Mouse (Mus musculus): ENCODE data around the gene Rps9. TPM values are rescaled to one million over a fixed set of nuclear protein-coding genes. Genes with fewer than 3 reads are reported as not detected.

The Rps9 gene
- 852 and 1,031 TPM in 2 replicates for polyA plus RNA-seq (2012; rRNA removed)

DNA sequence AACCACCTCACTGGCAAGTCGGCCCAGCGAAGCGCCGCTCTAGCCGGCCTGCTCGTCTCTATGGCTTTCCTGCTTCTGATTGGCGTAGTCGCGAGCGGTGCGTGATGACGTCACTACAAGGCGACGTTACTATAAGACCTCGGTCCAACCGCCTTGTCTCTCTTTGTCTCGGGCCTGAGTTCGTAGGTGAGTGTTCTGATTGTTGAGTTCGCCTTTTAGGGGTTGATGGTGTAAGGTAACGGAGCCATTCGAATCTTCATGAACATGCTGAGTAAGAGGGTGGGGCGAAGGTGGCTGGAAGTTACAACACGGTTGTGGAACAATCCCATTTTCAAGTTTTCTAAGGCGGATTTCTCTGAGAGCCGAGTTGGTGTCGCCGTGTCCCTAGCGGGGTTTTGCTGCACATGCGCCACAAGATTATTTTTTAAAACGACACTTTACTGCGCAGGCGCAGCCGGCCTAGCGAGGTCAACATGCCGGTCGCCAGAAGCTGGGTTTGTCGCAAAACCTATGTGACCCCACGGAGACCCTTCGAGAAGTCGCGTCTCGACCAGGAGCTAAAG lies at the start of gene Rps9:
Gene Rps9 (plus strand): TSS at position 115 of the 563 bp plus-strand sequence.
- peak; percentile 97 to 99 for DNase-seq (ENCODE audit: extremely low spot score in 1 of 2, low spot score in 1 of 2)

DNA sequence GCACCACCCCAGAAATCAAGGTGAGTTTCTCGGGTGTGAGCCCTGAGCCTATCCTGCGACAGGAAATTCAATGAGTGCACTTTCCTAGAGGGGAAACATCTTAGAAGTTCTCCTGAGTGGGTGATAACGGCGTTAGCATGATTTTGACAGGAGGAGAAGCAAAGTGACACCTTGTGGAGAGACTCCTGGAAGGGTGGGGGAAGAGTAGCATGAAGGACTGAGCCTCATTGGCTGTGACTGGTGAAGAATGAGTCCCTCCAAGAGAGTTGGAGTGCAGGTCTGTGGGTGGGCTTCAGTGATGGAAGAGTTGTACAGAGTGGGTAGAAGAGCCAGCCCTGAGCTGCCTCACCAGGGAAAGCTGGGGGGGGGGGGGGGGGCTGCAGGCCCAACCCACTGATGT lies 46.8 kb upstream of the Rps9 start:
- peak in 1 of 2 experiments; percentile 29 for DNase-seq (ENCODE audit: extremely low spot score in 1 of 2, low spot score in 1 of 2)

DNA sequence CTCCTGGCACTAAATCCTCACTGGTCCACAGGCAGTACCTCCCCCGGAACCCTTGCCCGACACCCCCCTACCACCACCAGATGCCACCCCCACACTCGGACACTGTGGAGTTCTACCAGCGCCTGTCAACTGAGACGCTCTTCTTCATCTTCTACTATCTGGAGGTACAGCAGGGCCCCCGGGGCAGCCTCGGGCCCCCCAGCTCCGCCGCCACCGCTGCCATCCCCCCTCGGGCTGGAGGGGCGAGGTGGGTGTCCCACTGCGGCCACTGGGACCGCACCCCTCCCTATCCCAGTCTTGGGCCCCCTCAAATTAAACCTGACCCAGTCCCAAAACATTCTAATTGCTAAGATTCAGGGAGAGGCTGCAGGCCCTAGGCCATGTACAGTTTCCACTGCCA lies 45.2 kb upstream of the Rps9 start:
- DNase-seq (ENCODE audit: extremely low spot score in 1 of 2, low spot score in 1 of 2) = no peak

DNA sequence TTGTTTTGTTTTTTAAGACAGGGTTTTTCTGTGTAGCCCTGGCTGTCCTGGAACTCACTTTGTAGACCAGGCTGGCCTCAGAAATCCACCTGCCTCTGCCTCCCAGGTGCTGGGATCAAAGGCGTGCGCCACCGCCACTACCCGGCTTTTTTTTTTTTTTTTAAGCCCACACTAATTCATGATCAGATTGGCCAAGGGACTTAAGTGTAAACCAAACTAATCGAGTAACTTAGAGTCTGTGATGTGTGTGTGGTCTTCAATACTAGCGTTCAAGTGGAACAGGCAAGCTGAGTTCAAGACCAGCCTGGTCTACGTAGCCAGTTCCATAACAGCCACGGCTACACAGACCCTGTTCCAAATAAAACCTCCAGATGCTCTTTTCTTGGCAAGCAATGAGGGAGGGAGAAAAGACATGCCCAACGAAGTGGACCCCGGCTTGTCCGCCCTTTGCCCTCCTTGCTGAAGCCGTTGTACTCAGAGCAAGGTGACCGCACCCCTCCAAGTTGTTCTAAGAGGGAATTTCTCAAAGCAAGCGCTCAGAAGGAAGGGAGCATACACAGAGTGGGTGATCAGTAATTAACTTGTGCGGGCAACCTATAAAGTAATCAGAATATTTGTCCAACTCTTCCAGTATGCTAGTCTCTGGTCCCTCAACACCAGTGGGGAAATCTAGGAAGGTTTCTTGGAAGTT lies 39.1 kb upstream of the Rps9 start:
- DNase-seq (ENCODE audit: extremely low spot score in 1 of 2, low spot score in 1 of 2) = no peak

DNA sequence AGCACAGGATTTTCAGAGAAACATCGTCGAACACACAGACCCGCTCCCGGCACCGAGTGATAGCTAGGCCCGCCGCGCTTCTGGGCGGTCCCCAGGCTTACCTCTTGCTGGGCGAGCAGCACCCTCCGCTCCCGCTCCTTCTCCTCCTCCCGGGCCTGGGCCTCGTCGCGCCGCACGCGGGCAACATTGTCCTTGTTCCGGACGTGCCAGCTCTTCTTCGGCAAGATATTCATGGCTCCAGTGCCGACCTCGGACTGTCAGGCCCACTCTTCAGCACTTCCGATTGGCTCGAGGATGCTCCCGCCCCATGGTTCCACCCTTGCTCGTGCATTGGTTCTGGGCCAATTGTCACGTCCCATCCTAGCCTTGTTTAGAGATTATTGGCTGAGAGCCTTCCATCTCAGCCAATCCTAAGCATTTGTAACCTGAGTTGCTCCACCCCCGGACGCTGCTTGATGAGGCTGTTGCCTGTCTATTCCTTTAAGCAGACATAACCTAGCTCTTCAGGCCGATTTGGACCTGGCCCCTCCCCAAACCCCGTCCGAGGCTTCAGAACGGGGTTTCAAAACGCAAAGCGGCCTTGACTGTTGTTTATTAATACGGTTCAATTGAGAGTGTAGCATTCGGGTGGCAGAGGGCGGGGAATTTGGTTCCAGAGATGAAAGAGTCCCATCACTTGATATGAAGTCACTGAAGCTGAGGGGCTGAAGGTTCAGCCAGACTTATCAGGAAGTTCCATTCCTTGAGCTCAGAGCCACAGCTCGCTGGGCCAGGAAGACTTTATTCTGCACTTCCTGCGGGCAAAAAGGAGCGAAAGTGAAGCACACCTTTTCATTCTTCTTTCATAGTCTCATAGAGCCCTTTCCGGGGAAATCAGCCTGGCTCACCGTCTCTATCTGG lies 38.3 kb upstream of the Rps9 start, which contains the start of gene Leng1:
Gene Leng1 (minus strand): TSS at position 626 of the 900 bp plus-strand sequence.
- DNase-seq (ENCODE audit: extremely low spot score in 1 of 2, low spot score in 1 of 2) = peak; percentile 97 to 98

DNA sequence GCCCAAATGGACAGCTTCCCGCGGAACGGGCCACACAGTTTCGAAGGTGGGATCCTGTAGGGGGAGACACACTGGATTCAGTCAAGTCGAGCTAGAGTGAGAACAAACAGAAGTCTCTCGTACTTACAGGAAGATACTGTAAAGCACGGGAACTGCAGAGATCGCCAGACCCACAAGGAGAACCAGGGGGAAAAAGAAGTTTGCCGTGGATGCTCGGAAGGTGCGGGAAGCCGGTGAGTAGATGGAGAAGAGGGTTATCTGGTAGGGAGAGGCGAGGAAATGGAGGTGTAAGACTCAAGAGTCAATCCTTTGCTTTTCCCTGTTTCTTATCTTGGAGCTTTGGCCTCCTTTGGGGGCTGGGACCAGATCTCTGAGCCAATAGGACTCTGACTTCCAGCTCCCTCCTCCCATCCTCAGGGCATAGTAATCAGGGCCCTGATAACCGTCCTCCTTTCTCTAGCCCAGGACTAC lies 36.8 kb upstream of the Rps9 start:
- DNase-seq (ENCODE audit: extremely low spot score in 1 of 2, low spot score in 1 of 2) = no peak

DNA sequence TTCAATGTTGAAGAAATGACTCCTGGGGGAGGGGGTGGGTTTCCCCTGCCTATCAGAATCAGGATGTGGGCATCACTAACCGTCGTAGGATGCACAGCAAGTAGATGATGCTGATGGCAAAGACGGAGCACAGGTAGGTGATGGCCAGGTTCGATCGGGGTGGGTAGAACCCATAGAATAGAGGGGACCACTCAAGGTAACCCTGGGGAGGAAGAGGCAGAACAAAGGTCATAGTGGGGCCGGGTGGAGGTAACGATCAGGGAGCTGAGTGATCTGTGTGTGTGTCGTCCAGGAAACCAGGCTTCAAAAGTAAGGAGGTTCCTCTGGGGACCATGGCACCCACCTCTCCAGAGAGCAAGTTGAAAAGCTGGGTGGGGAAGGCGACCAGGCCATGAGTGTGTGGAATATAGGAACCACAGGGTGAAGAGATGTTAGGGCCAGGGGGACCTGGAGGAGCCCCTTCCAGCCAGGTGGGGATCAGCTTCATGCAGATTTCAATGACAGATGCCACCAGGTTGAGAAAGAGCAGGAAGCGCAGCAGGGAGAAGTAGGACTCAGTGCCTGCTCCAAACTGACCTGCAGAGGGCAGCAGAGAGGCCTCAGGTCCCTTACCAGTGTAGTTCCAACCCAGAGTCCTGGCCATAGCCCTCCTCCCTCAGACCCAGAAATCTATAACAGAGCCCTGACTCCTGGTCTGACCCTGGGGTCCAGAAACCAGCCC lies 29.1 kb upstream of the Rps9 start:
- DNase-seq (ENCODE audit: extremely low spot score in 1 of 2, low spot score in 1 of 2) = peak; percentile 63 to 92

DNA sequence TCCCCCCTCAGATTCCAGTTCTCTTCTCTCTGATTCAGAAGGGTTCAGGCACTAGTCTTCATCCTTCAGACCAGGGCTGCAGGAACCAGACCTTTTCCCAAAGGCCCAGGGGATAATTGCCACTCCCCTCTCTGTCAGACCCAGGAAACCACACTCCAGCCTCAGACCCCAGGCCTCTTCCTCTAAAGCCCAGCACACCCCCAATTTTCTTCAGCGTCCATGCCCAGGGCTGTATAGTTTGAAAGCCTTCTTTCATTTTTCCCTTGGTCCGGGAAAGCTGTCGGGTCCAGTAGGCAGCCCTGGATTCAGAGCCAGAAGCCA lies 28.6 kb upstream of the Rps9 start:
- no peak for DNase-seq (ENCODE audit: extremely low spot score in 1 of 2, low spot score in 1 of 2)

DNA sequence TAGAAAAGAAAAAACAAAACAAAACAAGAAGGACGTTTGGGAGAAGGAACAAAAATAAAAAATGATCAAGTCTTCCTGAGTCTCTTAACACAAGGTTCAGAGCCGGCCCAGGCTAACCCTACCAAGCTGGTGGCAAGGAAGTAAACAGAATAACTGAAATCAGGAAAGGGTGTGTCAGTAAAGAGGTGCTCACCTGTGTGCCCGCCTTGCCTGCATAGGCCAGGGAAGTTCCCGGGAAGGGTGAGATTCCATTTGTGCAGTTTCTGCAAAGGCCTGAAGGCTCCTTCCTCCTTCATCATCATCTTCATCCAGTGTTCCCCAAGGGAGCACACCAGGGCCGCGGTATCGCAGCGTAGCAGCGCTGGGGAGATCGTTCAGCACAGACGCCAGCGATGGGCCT lies 27.4 kb upstream of the Rps9 start:
- DNase-seq (ENCODE audit: extremely low spot score in 1 of 2, low spot score in 1 of 2) = no peak

DNA sequence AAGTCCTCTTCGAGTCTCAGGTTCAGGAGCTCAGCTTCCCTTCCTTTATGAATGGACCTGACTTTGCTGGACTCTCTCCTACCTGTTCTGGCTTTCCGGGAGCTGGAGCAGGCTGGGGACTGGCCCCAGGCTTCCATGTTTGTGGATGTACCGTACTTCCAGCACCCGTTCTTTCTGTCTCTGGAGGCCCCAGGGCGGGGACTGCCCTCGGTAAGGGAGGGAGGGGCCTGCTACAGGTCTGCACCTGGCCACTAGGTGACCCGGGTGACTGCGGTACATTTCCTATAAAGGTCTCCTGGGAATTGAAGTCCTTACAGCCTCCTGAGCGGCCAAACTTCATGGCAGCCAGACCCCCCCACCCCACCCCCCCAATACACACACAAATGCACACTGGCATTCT lies 26.5 kb upstream of the Rps9 start, which contains the start of gene Tmc4:
Gene Tmc4 (minus strand): TSS at position 212 of the 400 bp plus-strand sequence.
- DNase-seq (ENCODE audit: extremely low spot score in 1 of 2, low spot score in 1 of 2) = no peak

DNA sequence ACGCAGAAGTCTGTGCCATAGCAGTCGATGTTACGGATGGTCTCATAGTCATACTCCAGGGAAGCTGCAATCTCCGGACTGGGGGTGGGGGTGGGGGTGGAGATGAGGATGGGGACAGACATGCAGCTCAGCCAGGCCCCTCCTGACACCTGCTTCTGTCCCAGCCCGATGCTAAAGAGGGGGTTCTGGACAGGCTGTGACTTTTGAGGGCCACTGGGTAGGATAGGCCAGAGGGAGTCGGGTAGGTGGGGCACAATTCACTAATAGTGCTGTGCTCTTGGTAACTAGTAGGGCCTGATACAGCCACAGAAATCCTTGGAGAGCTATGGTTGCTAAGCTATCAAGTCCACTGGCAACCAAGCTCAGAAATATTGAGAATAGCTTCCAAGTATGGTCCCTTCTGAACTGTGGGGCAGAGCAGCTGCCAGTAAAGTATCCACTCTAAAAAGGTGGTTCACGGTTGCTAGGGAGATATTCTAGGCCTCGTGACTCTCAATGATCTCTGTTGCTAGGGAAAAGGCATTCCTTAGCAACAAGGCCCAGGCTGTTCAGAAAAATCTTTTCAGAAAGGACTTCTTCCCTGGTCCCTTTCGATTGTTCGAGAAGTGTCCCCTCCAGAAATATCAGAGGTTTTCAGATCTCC lies 19.8 kb upstream of the Rps9 start:
- peak in 1 of 2 experiments; percentile 52 for DNase-seq (ENCODE audit: extremely low spot score in 1 of 2, low spot score in 1 of 2)

DNA sequence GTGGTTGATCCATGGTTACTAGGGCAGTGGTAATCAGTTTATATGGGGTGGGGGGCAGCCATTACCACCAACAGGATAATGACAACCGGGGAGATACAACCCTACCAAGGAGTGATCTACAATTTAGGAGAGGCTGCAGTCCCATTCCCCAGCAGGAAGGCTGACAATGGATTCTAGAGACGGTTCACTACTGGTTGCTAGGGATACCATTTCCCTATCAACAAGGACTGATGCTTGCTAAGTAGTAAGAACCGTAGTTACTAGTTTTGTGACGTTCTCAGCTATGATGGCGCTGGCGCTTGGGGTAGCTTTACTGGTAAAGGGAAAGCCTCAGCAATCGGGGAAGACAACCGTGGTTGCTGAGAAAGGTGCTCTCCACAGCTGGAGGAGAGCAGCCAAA lies 19.1 kb upstream of the Rps9 start:
- DNase-seq (ENCODE audit: extremely low spot score in 1 of 2, low spot score in 1 of 2) = no peak

DNA sequence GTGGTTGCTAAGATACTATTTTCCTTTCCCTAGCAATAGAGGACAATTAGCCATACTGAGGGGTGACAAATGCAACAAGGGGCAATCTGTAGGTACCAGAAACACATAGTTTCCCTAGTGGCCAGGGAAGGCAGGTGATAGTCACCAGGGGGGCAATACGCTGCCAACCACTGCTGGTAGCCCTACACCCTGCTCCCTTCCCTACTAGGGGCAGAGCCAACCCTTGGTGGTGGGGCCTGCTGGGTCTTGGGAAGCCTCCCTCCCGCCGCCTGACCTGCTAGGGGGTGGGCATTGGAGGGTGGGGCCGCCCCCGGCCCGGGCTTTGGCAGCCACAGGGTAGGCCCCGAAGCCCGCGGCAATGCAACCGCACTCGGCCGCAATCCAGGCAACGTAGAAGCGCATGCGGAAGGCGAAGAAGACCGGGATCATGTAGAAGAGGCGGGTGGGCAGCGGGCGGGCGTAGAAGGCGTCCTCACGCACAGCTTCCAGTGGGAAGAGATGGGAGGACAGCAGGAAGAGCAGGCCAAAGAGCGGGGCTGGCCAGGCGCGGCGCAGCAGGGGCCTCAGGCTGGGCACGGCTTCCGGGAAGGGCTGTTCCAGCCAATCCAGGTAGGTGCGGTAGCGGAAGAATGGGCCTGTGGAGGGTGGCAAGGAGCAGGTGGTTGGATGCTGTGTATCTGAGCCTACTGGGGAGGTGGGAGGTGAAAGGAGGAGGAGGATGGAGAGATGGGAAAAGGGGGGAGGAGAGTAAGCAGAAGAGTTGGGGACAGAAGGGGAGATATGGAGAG lies 18.2 kb upstream of the Rps9 start:
- no peak for DNase-seq (ENCODE audit: extremely low spot score in 1 of 2, low spot score in 1 of 2)

DNA sequence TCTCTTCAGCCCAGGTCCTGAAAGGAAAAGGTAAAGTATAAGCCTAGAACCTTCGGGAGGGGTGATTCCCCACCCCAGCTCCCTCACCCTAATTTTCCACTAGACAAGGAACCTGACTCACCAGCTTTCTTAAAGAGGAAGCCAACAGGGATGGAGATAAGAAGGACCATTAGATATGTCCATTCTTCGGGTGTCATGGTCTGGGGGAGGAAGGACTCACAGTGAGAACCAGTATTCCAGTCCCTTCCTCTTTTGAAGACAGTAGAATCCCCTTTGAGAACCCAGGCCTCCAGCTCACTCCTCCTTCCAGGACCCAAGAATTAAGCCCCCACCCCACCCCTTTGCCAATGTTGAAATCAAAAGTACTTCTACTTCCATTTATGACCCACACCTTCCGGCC lies 11.9 kb upstream of the Rps9 start:
- DNase-seq (ENCODE audit: extremely low spot score in 1 of 2, low spot score in 1 of 2) = no peak

DNA sequence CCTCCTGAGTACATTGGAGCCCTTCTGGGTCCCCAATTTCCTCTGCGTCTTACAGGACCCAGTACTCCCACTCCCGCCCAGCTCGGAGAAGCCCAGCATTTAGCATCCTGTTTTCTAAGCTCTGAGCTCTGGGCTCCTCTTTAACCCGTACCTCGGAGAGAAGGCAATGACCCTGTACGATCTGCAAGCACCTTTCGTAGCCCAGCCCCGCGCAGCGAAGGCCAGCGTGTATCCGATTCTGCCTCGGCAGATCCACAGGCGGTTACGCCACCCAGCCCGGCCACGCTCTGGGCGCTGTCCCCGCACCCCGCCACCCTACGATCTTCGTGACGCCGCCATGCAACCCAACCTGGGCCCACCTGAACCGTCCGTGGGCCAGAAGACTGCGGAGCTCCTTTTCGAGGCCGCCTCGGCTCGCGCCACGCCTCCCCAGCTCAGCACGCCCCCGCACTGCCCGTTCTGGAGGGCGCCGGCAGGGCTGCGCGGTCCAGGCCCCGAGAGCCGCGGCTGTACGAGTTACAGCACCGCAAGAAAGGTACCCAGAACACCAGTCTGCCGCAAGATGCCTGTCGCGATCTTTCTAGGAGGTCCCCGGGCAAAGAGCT lies 11.3 kb upstream of the Rps9 start, which contains the start of gene Tsen34:
Gene Tsen34 (plus strand): TSS at position 482 of the 605 bp plus-strand sequence.
- no peak for DNase-seq (ENCODE audit: extremely low spot score in 1 of 2, low spot score in 1 of 2)

DNA sequence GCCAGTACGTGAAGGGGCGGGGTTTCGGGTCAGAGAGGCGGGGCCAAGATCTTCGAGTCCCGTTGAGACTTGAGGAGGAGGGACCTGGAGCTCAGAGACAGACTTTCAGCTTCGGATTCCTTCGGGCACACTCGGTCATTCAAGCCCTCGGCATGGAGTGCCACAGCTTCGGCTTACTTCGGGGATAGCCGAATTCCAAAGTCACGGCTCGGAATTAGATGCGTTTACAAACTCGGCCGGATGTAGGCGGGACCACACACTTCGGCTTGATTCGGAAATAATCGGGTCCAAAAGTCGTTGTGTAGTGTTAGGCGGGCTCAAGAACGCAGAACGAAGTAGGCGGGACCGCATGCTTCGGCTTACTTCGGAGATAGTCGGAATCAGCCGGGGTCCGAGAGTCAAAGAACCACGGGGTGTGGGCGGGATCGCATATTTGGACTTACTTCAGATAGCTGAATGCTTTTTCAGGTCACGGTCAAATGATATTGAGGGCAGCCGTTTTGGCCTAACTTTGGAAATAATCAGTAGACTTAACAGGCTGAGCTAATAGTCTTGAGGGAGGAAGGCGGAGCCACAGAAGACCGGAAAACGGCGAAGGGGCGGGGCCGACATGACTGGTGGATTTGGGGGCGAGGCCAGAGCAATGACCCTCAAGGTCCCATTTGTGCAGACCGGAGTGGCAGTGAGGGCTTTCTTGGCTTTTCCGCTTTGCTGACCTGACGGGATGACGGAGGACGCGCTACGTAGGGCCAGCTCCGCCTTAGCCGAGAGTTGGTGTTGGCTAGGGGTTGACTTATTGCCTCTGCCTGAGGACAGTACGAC lies 10.6 kb upstream of the Rps9 start, which contains the start of gene Mboat7:
Gene Mboat7 (minus strand): TSS at position 537 of the 822 bp plus-strand sequence.
- peak; percentile 98 to 99 for DNase-seq (ENCODE audit: extremely low spot score in 1 of 2, low spot score in 1 of 2)

DNA sequence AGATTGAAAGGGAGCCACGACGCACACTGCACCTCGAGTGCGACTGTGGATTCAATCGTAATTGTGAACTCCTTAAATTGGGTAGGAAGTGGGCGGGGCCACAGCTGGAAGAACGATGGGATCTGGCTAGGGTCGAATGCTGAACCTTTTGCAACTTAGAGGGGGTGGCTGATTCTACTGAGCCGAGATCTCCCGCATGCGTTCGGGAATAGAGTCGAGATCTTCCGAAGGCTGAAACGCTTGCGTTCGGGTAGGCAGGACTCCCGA lies 10.1 kb upstream of the Rps9 start:
- DNase-seq (ENCODE audit: extremely low spot score in 1 of 2, low spot score in 1 of 2) = no peak
